Mouse (Mus musculus) C2C12 (cell line): ENCODE measurements at regions not wholly inside any gene's neighbourhood (a gene's known extent, or its start where the extent isn't known, plus 50 kb on each side); places are given as distances from the start of the nearest gene placed in this dataset.

Experiments
- CEBPB ChIP-seq: IDR thresholded peaks from one replicate; pipeline ENCODE4 v1.6.1; 2011; ENCODE audit warnings: low read depth, mild to moderate bottlenecking, control low read depth, moderate library complexity
- CTCF ChIP-seq: IDR thresholded peaks from one replicate; pipeline ENCODE4 v1.5.1; 2011; ENCODE audit not compliant: control insufficient read depth, insufficient read depth, insufficient read length
- MYOG ChIP-seq: IDR thresholded peaks from one replicate; pipeline ENCODE4 v1.6.1; 2011; ENCODE audit not compliant: control insufficient read depth, insufficient read length; ENCODE audit errors: extremely low read depth
- USF1 ChIP-seq: IDR thresholded peaks from one replicate; pipeline ENCODE4 v1.6.1; 2011; ENCODE audit warnings: low read depth, mild to moderate bottlenecking, control low read depth, moderate library complexity

DNA sequence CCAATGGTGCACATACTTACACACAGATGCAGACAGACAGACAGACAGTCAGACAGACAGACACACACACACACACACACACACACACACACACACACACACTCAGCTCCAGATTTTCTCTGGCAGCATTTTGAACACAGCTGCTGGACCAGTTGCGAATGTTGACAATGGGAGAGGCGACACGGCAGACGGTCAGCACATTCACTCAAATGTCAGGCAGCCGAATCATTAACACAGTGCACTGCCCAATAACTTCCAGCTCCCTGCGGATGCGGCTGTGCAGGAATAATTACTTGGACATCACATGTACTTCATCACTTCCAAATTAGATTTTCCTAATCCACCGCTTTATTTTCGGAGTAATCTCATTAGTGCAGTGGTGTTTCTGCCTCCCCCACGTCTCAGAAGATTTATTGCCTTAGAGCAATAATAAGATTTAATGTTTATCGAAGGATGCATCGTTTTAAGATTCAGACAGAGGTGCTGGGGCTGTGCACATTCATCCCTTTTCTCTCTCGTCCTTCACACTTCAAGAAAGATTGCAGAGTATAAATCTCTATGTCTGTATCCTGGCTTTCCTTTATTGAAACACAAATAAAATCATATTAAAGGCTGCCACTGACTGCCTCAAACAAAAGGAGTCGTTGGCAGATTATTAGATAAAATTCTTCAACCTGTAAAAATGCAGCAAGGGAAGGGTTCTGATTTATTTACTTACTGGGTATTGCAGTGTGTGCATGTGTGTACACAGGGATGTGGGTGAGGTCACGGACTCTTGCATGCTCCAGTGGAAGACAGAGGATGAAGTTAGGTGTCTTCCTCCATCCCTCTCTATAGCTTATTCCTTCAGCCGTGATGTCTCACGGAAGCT, 70.9 kb upstream of the Gas2 start:
- TF ChIP-seq USF1 (no peak), CTCF (no peak), MYOG (no peak), CEBPB (no peak)
